Mouse (Mus musculus): ENCODE data around the gene Lcn2.

GRCm38 (mm10) chr2:32390871-32391270, 2.8 kb upstream of the Lcn2 start:
- TF ChIP-seq CTCF (IDR thresholded peaks at IDR 0.05; ENCODE audit: low read depth, low read length) (no peak), POLR2A (IDR thresholded peaks at IDR 0.05; ENCODE audit: borderline replicate concordance, low read depth, low read length) (no peak)

All from bone marrow macrophage, adult 2 months (primary cell).